Mouse (Mus musculus) right cerebral cortex, adult 2 months (tissue): Measurements from ENCODE around the gene Tmem185b.
A peak's percentile ranks its signal among the peaks of the same experiment; 100 is the strongest.

Source experiments
- DNase-seq, 2 experiments: peaks; one replicate each; pipeline ENCODE4 v3.0.0; 2021 to 2022; ENCODE audit warnings: low spot score in 2 of 2

Gene Tmem185b

GRCm38 (mm10) chr1:119539252-119539651 is 13.3 kb downstream of the Tmem185b start:
- DNase-seq = no peak

GRCm38 (mm10) chr1:119540836-119541557 is 15.0 kb downstream of the Tmem185b start:
- no peak for DNase-seq

- DNase-seq = no peak
Observed at GRCm38 (mm10) chr1:119541570-119541969, 15.6 kb downstream of the Tmem185b start.

DNA sequence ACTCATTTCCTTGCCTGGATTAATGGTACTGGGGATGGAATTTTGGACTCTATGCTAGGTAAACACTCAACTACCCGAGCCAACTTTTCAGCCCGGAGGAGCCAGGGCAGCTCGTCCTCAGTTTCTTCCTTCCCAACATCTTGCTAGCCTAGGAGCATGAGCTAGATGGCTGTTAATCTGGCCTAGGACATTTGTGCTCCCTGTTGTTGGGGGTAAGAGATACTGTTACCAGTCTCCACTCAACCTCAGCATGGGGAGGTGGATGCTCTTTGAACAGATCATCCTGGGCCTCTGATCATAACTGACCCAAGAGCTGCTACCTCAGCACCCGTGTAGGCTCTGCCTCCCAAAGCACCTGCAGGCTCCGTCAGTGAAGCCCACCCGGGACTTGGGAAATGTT is 17.4 kb downstream of the Tmem185b start:
- no peak for DNase-seq

GRCm38 (mm10) chr1:119544611-119545155 is 18.7 kb downstream of the Tmem185b start:
- no peak for DNase-seq

DNA sequence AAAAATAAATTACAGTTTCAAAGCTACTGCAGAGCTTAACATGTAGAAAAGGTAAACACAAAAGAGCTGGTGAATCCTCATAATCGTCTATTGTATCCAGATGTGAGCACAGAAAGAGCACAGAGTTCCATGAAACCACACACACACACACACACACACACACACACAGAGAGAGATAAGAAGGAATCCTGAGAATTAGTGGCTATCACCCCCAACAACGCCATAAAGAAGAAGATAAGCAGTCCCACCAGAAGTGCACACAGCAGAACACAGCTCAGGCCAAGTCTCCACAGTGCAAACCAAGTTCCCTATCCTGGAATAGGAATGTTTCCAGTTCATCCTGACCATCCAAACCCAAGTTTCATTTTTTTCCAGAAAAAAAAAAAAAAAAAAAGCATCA is 19.2 kb downstream of the Tmem185b start:
- no peak for DNase-seq

DNA sequence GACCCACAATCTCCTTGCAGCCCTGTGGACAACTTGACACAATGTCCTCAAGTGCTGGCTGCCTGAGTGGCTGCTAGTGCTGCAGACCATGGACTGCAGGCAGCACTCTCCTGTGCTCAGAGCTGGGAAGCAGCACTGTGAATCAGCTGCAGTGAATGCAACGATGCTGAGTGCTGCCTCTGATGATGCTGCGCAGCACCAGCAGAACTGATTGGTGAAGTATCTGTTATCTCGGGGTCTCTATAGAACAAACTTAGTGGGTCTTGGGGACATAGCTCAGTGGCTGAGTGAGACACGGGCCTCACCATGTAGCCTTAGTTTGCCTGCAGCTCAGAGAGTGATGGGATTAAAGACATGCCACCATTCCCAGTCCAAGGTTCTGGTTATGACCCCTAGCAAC is 19.7 kb downstream of the Tmem185b start:
- no peak for DNase-seq

- DNase-seq = no peak
Observed at GRCm38 (mm10) chr1:119546490-119546889, 20.5 kb downstream of the Tmem185b start.

DNA sequence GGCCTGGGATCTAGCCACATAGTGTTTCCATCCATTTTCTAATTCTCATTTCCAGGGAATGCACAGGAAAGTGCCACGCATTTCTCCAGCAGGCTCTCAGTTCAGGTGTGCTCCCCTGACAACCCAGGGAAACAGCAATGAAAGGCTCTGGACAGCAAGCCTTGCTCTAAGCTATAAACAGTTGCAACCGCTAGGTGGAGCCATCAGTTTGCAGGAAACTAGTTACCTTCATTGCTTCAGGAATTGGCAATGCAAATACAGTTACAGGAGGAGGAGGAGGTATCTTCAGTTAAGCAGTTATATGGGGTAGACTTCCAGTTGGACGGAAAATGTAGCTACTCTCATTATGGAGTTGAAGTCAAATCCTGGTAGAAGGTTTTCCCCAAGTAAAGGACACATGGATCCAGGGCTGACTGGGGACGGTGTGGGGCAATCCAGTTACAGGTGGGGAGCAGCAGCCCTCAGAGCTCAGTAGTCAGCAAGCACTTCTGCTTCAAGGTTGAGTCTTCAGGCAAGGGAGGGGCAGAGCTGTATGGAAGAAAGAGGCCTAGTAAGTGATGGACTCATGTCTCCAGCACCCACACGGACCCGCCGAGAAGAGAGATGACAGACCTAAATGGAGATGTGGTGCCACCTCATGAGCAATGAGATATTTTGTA is 22.8 kb downstream of the Tmem185b start:
- DNase-seq = peak; percentile 89 to 92

- DNase-seq = no peak
Observed at GRCm38 (mm10) chr1:119549327-119549689, 23.3 kb downstream of the Tmem185b start.

DNA sequence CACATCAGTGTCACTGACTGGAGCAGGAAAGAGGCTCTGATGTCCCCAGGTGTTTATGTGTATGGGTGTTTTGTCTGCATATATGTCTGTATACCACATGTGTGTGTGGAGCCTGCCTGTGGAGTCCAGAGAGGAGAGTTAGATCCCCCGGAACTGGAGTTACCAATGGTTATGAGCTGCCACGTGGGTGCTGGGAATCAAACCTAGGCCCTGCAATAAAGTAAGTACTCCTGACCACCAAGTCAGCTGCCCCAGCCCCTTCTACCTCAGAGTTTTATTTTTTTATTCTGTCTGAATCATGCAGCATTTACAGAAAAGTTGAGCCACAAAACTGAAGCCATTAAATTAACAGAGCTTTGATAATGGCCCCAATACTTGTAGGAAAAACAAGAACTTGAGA is 24.1 kb downstream of the Tmem185b start:
- DNase-seq = no peak

DNA sequence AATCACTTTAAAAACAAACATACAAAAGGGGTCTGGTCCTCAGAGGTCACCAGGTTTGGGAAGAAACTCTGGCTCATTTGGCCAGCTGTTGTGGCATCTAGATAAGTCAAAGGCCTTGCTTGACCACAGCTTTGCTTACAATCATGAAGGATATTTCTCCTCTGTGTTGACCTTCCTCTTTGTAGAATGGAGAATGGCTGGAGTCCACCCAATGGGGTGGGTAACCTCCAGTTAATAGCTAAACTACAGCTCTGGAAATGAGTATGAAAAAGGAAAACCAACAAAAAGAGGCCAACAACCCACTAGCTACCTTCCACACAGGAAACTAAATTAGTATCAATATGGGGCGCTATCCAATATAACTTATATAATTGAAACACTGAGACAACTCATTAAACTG is 25.7 kb downstream of the Tmem185b start:
- DNase-seq = no peak

- no peak for DNase-seq
Observed at GRCm38 (mm10) chr1:119555651-119556050, 29.7 kb downstream of the Tmem185b start.

DNA sequence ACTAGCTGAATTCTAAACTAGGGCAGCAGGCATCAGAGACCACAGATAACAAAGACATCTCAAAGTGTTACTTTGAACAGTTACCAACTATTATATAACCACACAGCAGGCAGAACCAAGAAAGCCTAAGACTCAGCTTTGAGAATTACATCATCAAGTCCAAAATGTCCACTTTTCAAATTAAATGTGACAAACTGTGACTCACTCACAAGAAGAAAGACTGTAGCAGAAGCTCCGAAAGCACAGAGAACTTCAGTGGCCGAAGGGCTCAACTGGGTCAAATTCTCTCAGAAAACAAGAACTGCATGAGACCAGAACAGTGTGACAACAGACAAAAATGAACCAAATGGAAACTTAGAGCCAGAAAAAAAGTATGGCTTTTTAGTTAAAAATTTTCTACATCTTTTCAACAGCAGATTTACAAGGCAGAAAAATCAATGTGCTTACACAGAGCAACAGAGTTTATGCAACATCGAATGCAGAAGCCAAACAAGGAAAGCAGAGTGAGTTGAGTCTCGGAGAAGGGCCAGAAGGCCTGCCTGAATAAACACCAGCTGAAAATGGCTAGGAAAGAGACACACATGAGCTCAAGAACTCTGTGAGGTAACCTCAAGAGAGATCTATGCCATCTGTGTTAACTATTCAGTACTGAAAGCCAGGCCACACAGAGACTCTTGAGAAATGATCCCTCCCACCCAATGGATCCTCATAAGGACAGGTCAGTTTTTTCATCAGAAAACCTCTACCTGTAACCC is 31.9 kb downstream of the Tmem185b start:
- peak in 1 of 2 experiments; percentile 20 for DNase-seq

GRCm38 (mm10) chr1:119565531-119565930 is 39.6 kb downstream of the Tmem185b start:
- DNase-seq = no peak

- no peak for DNase-seq
Observed at GRCm38 (mm10) chr1:119570134-119570533, 44.2 kb downstream of the Tmem185b start.
